Mouse (Mus musculus) gastrocnemius, postnatal 25 days (tissue): ENCODE measurements around the gene Gm5796. TPM values are rescaled to one million over a fixed set of nuclear protein-coding genes. Genes with fewer than 3 reads are reported as not detected.
"Not testable (repeated sequence)": the region's sequence is repeated elsewhere in the genome, so short reads cannot be mapped to it uniquely, and the experiment has no call there.

ENCODE experiments used
- DNase-seq: peaks from one replicate; pipeline ENCODE4 v3.0.0; 2022
- long read RNA-seq, 2 experiments: library from polyadenylated mRNA; stranded (forward); transcript quantifications; one replicate each; pipeline ENCODE4 v2.0.0; 2021
- total RNA-seq, 2 experiments: library from RNA; stranded (reverse); gene quantifications; 1 replicate in 1 of 2; 2 replicates in 1 of 2; pipeline ENCODE4 v1.2.3; 2021

The Gm5796 gene
- total RNA-seq = under 1 TPM in 1 of 2 experiments, not detected in 1; 0.54 TPM
- long read RNA-seq, experiment 1 = 0 reads
- long read RNA-seq, experiment 2, partial matches to known transcripts = 0 of 1 reads
- long read RNA-seq, experiment 2, other reads (novel, unspliced or antisense) = 1 of 1 reads

DNA sequence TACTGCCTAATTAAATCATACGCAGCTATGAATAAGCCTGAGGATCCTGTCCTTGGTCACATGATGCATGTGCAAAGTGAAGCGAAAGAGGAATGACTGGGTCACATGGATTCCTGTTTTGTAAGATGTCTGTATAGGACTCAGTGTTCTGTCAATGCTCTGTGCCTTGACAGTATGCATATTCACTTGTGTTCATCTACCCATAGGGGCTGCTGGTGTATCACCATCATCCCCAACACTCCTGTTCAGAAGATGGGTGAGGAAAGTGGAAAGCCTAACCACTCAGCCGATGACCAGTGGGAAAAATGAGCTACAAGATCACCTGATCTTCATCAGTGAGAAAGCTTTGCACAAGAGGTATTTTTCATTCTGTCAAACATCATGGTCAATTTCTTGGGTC lies at the start of gene Gm5796:
Gene Gm5796 (plus strand): TSS at position 301 of the 400 bp plus-strand sequence.
- not testable (repeated sequence) for DNase-seq

DNA sequence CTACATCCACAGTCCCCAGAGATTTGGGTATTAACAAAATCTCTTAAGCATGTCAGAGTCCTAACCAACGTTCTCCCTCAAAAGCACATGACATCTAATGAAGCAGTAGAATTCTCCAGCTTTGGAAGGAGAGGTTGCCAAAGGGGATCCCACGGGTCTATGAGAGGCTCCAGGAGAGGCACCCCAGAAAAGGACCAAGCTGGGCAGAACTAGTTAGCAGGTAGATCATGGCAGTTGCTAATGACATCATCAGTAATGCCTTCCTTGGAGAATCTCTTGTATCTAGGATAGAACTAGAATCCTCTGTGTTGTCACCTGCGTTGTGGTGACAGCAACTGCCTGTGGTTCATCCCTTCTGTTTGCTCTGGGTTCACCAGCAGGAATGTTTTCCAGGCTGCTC lies 25.6 kb upstream of the Gm5796 start, which contains the start of gene Gm3099:
Gene Gm3099 (plus strand): TSS at position 301 of the 400 bp plus-strand sequence.
- DNase-seq = not testable (repeated sequence)

DNA sequence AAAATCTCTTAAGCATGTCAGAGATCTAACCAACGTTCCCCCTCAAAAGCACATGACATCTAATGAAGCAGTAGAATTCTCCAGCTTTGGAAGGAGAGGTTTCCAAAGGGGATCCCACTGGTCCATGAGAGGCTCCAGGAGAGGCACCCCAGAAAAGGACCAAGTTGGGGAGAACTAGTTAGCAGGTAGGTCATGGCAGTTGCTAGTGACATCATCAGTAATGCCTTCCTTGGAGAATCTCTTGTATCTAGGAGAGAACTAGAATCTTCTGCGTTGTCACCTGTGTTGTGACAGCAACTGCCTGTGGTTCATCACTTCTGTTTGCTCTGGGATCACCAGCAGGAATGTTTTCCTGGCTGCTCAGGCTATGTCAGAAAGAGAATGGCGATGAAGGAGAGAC lies 60.1 kb downstream of the Gm5796 start, which contains the start of gene Gm3115:
Gene Gm3115 (plus strand): TSS at position 301 of the 400 bp plus-strand sequence.
- DNase-seq = not testable (repeated sequence)

Other genes with a start within 250 kb of the Gm5796 start
- not detected for gene Gm3002, start 213.9 kb upstream of the Gm5796 start, total RNA-seq
- not detected for gene Gm3033, start 177.7 kb upstream of the Gm5796 start, total RNA-seq
- gene Gm2916, start 139.8 kb upstream of the Gm5796 start, total RNA-seq = not detected
- gene Gm3029, start 92.2 kb upstream of the Gm5796 start, total RNA-seq = not detected
- not detected for gene Gm3095, start 60.4 kb upstream of the Gm5796 start, total RNA-seq
- not detected for gene Gm3099, start 25.5 kb upstream of the Gm5796 start, total RNA-seq
- under 1 TPM in 1 of 2 experiments, not detected in 1; 0.16 TPM for gene Gm3115, start 60.2 kb downstream of the Gm5796 start, total RNA-seq
- gene Gm8108, start 86.6 kb downstream of the Gm5796 start, total RNA-seq = under 1 TPM in 1 of 2 experiments, not detected in 1; 0.40 TPM
- not detected for gene Gm3127, start 141.1 kb downstream of the Gm5796 start, total RNA-seq
- not detected for gene Gm2974, start 158.6 kb downstream of the Gm5796 start, total RNA-seq
- not detected for gene Gm3138, start 225.7 kb downstream of the Gm5796 start, total RNA-seq